Mouse (Mus musculus) lung, adult 2 months (tissue): ENCODE data around the gene Gpr150.

Experiments used
- CTCF ChIP-seq: fragments of 200-500 bp; IDR thresholded peaks from 2 replicates; pipeline ENCODE4 v1.5.1; 2011; ENCODE audit warnings: mild to moderate bottlenecking, low read length, control low read depth; ENCODE audit not compliant: insufficient read depth
- POLR2A ChIP-seq: fragments of 200-500 bp; IDR thresholded peaks from 2 replicates; pipeline ENCODE4 v1.6.1; 2011; ENCODE audit warnings: low read depth, mild to moderate bottlenecking, control low read depth, low read length, borderline replicate concordance; ENCODE audit errors: extremely low read depth

DNA sequence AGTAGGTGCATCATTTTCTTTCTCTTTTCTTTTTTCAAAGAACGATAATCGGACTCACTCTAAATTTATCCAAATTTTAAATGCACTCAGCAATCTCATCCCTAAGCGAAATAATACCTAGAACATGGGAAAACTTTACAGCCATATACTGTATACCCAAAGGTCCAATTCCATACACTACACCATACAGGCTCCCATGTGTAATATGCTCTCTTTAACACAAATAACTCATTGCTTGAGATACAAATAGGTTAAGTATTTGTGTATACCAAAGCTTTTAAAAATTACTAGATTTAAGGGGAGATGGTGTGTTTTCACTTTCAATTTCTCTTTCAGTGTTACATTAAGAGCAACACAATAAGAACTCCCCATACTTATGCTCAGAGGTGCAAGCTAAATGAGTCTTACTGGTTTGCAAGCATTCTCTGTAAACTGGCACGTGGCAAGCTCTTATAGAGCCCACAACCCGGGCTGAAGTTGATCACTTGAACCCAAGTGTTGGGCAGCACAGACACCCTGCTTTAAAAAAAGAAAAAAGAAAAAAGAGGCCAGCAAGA lies 37.9 kb downstream of the Gpr150 start:
- TF ChIP-seq POLR2A, result no peak
- no peak for TF ChIP-seq CTCF
